Mouse (Mus musculus): Measurements from ENCODE around the gene Rnf41. TPM values are rescaled to one million over a fixed set of nuclear protein-coding genes. Genes with fewer than 3 reads are reported as not detected.

Rnf41 gene
- polyA plus RNA-seq, 1 experiment = 37.4 TPM

GRCm38 (mm10) chr10:128374393-128374792 is 37.1 kb upstream of the Rnf41 start:
- H3K4me3 ChIP-seq (ENCODE audit: low read depth, low read length) = no peak overlapping the region
- TF ChIP-seq CTCF (IDR thresholded peaks at IDR 0.05; ENCODE audit: low read depth, low read length) (peak; percentile 83), POLR2A (IDR thresholded peaks at IDR 0.05; ENCODE audit: insufficient read depth, low read length) (no peak), EP300 (IDR thresholded peaks at IDR 0.05; ENCODE audit: insufficient read depth, low read depth, low read length) (0 out of 2 replicates have a peak, but pooled peaks have one; percentile 60)
- H3K9me3 ChIP-seq (replicated peaks; ENCODE audit: control insufficient read depth, insufficient read depth, low read length, poor library complexity, severe bottlenecking) = no peaks in the 10 kb centered on the region
- H3K27ac ChIP-seq (ENCODE audit: insufficient read depth, low read length) = no peak overlapping the region
- no peaks in the 10 kb centered on the region for H3K4me1 ChIP-seq (ENCODE audit: control insufficient read depth, insufficient read depth, low read length)
- peaks cover under 1% of the 10 kb centered on the region; the same call in 1 of the 2 replicates for H3K36me3 ChIP-seq (ENCODE audit: control insufficient read depth, insufficient read depth, low read length, poor library complexity, severe bottlenecking)
- no peaks in the 10 kb centered on the region for H3K27me3 ChIP-seq (ENCODE audit: control insufficient read depth, insufficient read depth, low read length, poor library complexity, severe bottlenecking)
- no peak overlapping the region for H3K9ac ChIP-seq (ENCODE audit: low read depth, poor library complexity, severe bottlenecking)

- peak overlapping the region; percentile 27 for H3K27ac ChIP-seq (ENCODE audit: insufficient read depth, low read length)
Observed at GRCm38 (mm10) chr10:128376099-128376454, 35.4 kb upstream of the Rnf41 start.

GRCm38 (mm10) chr10:128376455-128377211 is 34.8 kb upstream of the Rnf41 start, which contains the start of gene Ankrd52:
Gene Ankrd52 (plus strand): TSS chr10:128377115.
- H3K9me3 ChIP-seq (replicated peaks; ENCODE audit: control insufficient read depth, insufficient read depth, low read length, poor library complexity, severe bottlenecking) = no peaks in the 10 kb centered on the region
- TF ChIP-seq CTCF (IDR thresholded peaks at IDR 0.05; ENCODE audit: low read depth, low read length) (peak; percentile 34), POLR2A (IDR thresholded peaks at IDR 0.05; ENCODE audit: insufficient read depth, low read length) (no peak), EP300 (IDR thresholded peaks at IDR 0.05; ENCODE audit: insufficient read depth, low read depth, low read length) (no peak)

More at GRCm38 (mm10) chr10:128376099-128376454, 35.4 kb upstream of the Rnf41 start:
- Histone ChIP-seq H3K4me1 (ENCODE audit: control insufficient read depth, insufficient read depth, low read length) (no peaks in the 10 kb centered on the region), H3K9me3 (replicated peaks; ENCODE audit: control insufficient read depth, insufficient read depth, low read length, poor library complexity, severe bottlenecking) (no peaks in the 10 kb centered on the region), H3K9ac (ENCODE audit: low read depth, poor library complexity, severe bottlenecking) (peak overlapping the region; percentile 99; the same call in 1 of the 2 replicates), H3K4me3 (ENCODE audit: low read depth, low read length) (peak overlapping the region; percentile 81), H3K36me3 (ENCODE audit: control insufficient read depth, insufficient read depth, low read length, poor library complexity, severe bottlenecking) (peaks cover 4% of the 10 kb centered on the region; the same call in 1 of the 2 replicates), H3K27me3 (ENCODE audit: control insufficient read depth, insufficient read depth, low read length, poor library complexity, severe bottlenecking) (no peaks in the 10 kb centered on the region)
- TF ChIP-seq EP300 (IDR thresholded peaks at IDR 0.05; ENCODE audit: insufficient read depth, low read depth, low read length) = no peak
- TF ChIP-seq CTCF (IDR thresholded peaks at IDR 0.05; ENCODE audit: low read depth, low read length) = no peak
- TF ChIP-seq POLR2A (IDR thresholded peaks at IDR 0.05; ENCODE audit: insufficient read depth, low read length) = no peak

GRCm38 (mm10) chr10:128377222-128377939 is 34.1 kb upstream of the Rnf41 start:
- H3K4me1 ChIP-seq (ENCODE audit: control insufficient read depth, insufficient read depth, low read length) = no peaks in the 10 kb centered on the region
- no peak for TF ChIP-seq EP300 (IDR thresholded peaks at IDR 0.05; ENCODE audit: insufficient read depth, low read depth, low read length)
- TF ChIP-seq CTCF (IDR thresholded peaks at IDR 0.05; ENCODE audit: low read depth, low read length) = peak; percentile 23
- no peaks in the 10 kb centered on the region for H3K9me3 ChIP-seq (replicated peaks; ENCODE audit: control insufficient read depth, insufficient read depth, low read length, poor library complexity, severe bottlenecking)
- H3K36me3 ChIP-seq (ENCODE audit: control insufficient read depth, insufficient read depth, low read length, poor library complexity, severe bottlenecking) = peaks cover 15% of the 10 kb centered on the region
- peak overlapping the region; percentile 99 for H3K4me3 ChIP-seq (ENCODE audit: low read depth, low read length)
- no peak overlapping the region for H3K27ac ChIP-seq (ENCODE audit: insufficient read depth, low read length)
- peak overlapping the region; percentile 99 for H3K9ac ChIP-seq (ENCODE audit: low read depth, poor library complexity, severe bottlenecking)
- no peaks in the 10 kb centered on the region for H3K27me3 ChIP-seq (ENCODE audit: control insufficient read depth, insufficient read depth, low read length, poor library complexity, severe bottlenecking)

More at GRCm38 (mm10) chr10:128376455-128377211, 34.8 kb upstream of the Rnf41 start, which contains the start of gene Ankrd52:
- Histone ChIP-seq H3K36me3 (ENCODE audit: control insufficient read depth, insufficient read depth, low read length, poor library complexity, severe bottlenecking) (peaks cover 7% of the 10 kb centered on the region), H3K9ac (ENCODE audit: low read depth, poor library complexity, severe bottlenecking) (peak within 1 kb of the TSS; percentile 99), H3K27me3 (ENCODE audit: control insufficient read depth, insufficient read depth, low read length, poor library complexity, severe bottlenecking) (no peaks in the 10 kb centered on the region), H3K4me3 (ENCODE audit: low read depth, low read length) (peak within 1 kb of the TSS; percentile 99), H3K27ac (ENCODE audit: insufficient read depth, low read length) (peak within 1 kb of the TSS; percentile 27), H3K4me1 (ENCODE audit: control insufficient read depth, insufficient read depth, low read length) (no peaks in the 10 kb centered on the region)

GRCm38 (mm10) chr10:128377940-128378448 is 33.5 kb upstream of the Rnf41 start:
- Histone ChIP-seq H3K27me3 (ENCODE audit: control insufficient read depth, insufficient read depth, low read length, poor library complexity, severe bottlenecking) (no peaks in the 10 kb centered on the region), H3K36me3 (ENCODE audit: control insufficient read depth, insufficient read depth, low read length, poor library complexity, severe bottlenecking) (peaks cover 19% of the 10 kb centered on the region), H3K4me3 (ENCODE audit: low read depth, low read length) (peak overlapping the region; percentile 99), H3K9me3 (replicated peaks; ENCODE audit: control insufficient read depth, insufficient read depth, low read length, poor library complexity, severe bottlenecking) (no peaks in the 10 kb centered on the region), H3K4me1 (ENCODE audit: control insufficient read depth, insufficient read depth, low read length) (no peaks in the 10 kb centered on the region), H3K27ac (ENCODE audit: insufficient read depth, low read length) (no peak overlapping the region), H3K9ac (ENCODE audit: low read depth, poor library complexity, severe bottlenecking) (peak overlapping the region; percentile 99)
- TF ChIP-seq EP300 (IDR thresholded peaks at IDR 0.05; ENCODE audit: insufficient read depth, low read depth, low read length) (no peak), POLR2A (IDR thresholded peaks at IDR 0.05; ENCODE audit: insufficient read depth, low read length) (no peak), CTCF (IDR thresholded peaks at IDR 0.05; ENCODE audit: low read depth, low read length) (no peak)

Measured in ES-Bruce4 (cell line).